Mouse (Mus musculus) testis, adult 2 months (tissue): ENCODE results near the gene Zfp574. TPM values are rescaled to one million over a fixed set of nuclear protein-coding genes. Genes with fewer than 3 reads are reported as not detected.

Source experiments
- H3K27ac ChIP-seq: fragments of 200-500 bp; 2 replicates; pipeline ENCODE4 v1.5.1; 2012; ENCODE audit warnings: low read depth, low read length; ENCODE audit not compliant: control insufficient read depth, insufficient read depth
- H3K27me3 ChIP-seq: fragments of 200-500 bp; 2 replicates; pipeline ENCODE4 v1.6.1; 2012; ENCODE audit warnings: mild to moderate bottlenecking, low read length, moderate library complexity; ENCODE audit not compliant: control insufficient read depth, insufficient read depth
- H3K36me3 ChIP-seq: fragments of 200-500 bp; 2 replicates; pipeline ENCODE4 v1.6.1; 2012; ENCODE audit warnings: mild to moderate bottlenecking, low read length; ENCODE audit not compliant: control insufficient read depth, insufficient read depth
- H3K4me1 ChIP-seq: fragments of 200-500 bp; 2 replicates; pipeline ENCODE4 v1.6.1; 2012; ENCODE audit warnings: low read length; ENCODE audit not compliant: control insufficient read depth, insufficient read depth
- H3K4me3 ChIP-seq: fragments of 200-500 bp; 2 replicates; pipeline ENCODE4 v1.5.1; 2012; ENCODE audit warnings: low read depth, mild to moderate bottlenecking, low read length, moderate library complexity, mixed read lengths; ENCODE audit not compliant: control insufficient read depth
- CTCF ChIP-seq: fragments of 200-500 bp; IDR thresholded peaks from 2 replicates; pipeline ENCODE4 v1.5.1; 2012; ENCODE audit warnings: low read depth, mild to moderate bottlenecking, inconsistent platforms, low read length, moderate library complexity; ENCODE audit not compliant: control insufficient read depth, insufficient read depth, insufficient replicate concordance
- POLR2A ChIP-seq: fragments of 200-500 bp; IDR thresholded peaks from 2 replicates; pipeline ENCODE4 v1.6.1; 2012; ENCODE audit warnings: low read depth, mild to moderate bottlenecking, inconsistent platforms, low read length, moderate library complexity; ENCODE audit not compliant: control insufficient read depth
- polyA plus RNA-seq: library from polyadenylated mRNA; depleted of rRNA; stranded (reverse); fragments of >200 nt; gene quantifications from 2 replicates; pipeline ENCODE4 v1.2.3, GENCODE M21; 2012; rRNA removed

Zfp574 gene
- polyA plus RNA-seq, 1 experiment = 267 TPM

GRCm38 (mm10) chr7:25131247-25131646, 58.9 kb downstream of the Zfp574 start:
- H3K36me3 ChIP-seq = no peaks in the 10 kb centered on the region
- no peak for TF ChIP-seq CTCF
- no peak for TF ChIP-seq POLR2A
- peaks cover 16% of the 10 kb centered on the region for H3K4me1 ChIP-seq
- H3K27me3 ChIP-seq = no peaks in the 10 kb centered on the region
- H3K27ac ChIP-seq = no peak overlapping the region
- H3K4me3 ChIP-seq = no peak overlapping the region

- TF ChIP-seq CTCF (no peak), POLR2A (no peak)
- no peak overlapping the region for H3K27ac ChIP-seq
- no peaks in the 10 kb centered on the region for H3K27me3 ChIP-seq
- H3K4me3 ChIP-seq = peak overlapping the region; percentile 17; the same call in 1 of the 2 replicates
- H3K36me3 ChIP-seq = no peaks in the 10 kb centered on the region
- peaks cover 16% of the 10 kb centered on the region for H3K4me1 ChIP-seq
These were observed 60.1 kb downstream of the Zfp574 start for GRCm38 (mm10) chr7:25132318-25132960.

Other genes starting within 250 kb of the Zfp574 start
- gene Gm9844, start 210.4 kb upstream of the Zfp574 start, polyA plus RNA-seq = 13.6 and 13.8 TPM in 2 replicates
- 909 and 952 TPM in 2 replicates for gene Lypd4, start 202.6 kb upstream of the Zfp574 start, polyA plus RNA-seq
- gene Dmrtc2, start 202.5 kb upstream of the Zfp574 start, polyA plus RNA-seq = 129 and 134 TPM in 2 replicates
- 122 and 150 TPM in 2 replicates for gene Rps19, start 188.2 kb upstream of the Zfp574 start, polyA plus RNA-seq
- 0.15 and 0.16 TPM in 2 replicates for gene Cd79a, start 175.2 kb upstream of the Zfp574 start, polyA plus RNA-seq
- 39.6 and 40.8 TPM in 2 replicates for gene Arhgef1, start 169.7 kb upstream of the Zfp574 start, polyA plus RNA-seq
- 1.3 and 1.6 TPM in 2 replicates for gene Gm4881, start 128.1 kb upstream of the Zfp574 start, polyA plus RNA-seq
- 377 and 423 TPM in 2 replicates for gene Rabac1, start 99.8 kb upstream of the Zfp574 start, polyA plus RNA-seq
- 0.38 and 0.44 TPM in 2 replicates for gene Atp1a3, start 66.6 kb upstream of the Zfp574 start, polyA plus RNA-seq
- gene Grik5, start 221 bp upstream of the Zfp574 start, polyA plus RNA-seq = 83.7 and 86.7 TPM in 2 replicates
- 8.3 TPM in 2 replicates for gene Pou2f2, start 107.2 kb downstream of the Zfp574 start, polyA plus RNA-seq
- gene Dedd2, start 148.0 kb downstream of the Zfp574 start, polyA plus RNA-seq = 26.0 and 27.1 TPM in 2 replicates
- gene Zfp526, start 148.9 kb downstream of the Zfp574 start, polyA plus RNA-seq = 29.4 and 31.9 TPM in 2 replicates
- gene Gsk3a, start 165.3 kb downstream of the Zfp574 start, polyA plus RNA-seq = 91.9 and 94.8 TPM in 2 replicates
- 40.4 and 44.1 TPM in 2 replicates for gene Erf, start 178.2 kb downstream of the Zfp574 start, polyA plus RNA-seq
- 41.8 and 42.1 TPM in 2 replicates for gene Cic, start 195.1 kb downstream of the Zfp574 start, polyA plus RNA-seq
- 37.1 and 44.4 TPM in 2 replicates for gene Pafah1b3, start 225.4 kb downstream of the Zfp574 start, polyA plus RNA-seq
- 83.0 and 90.6 TPM in 2 replicates for gene Prr19, start 228.8 kb downstream of the Zfp574 start, polyA plus RNA-seq
- gene Tmem145, start 233.5 kb downstream of the Zfp574 start, polyA plus RNA-seq = 1.3 TPM in 2 replicates
- gene Megf8, start 244.6 kb downstream of the Zfp574 start, polyA plus RNA-seq = 13.0 and 17.0 TPM in 2 replicates